Mouse (Mus musculus): ENCODE measurements around the gene Tlr11. TPM values are rescaled to one million over a fixed set of nuclear protein-coding genes. Genes with fewer than 3 reads are reported as not detected.

Tlr11 gene
- not detected in 2 replicates for polyA plus RNA-seq (2016; fragmentation: Nextera tagmentation; extraction: Ambion mirVana)

GRCm38 (mm10) chr14:50357593-50357992 is at the start of gene Tlr11:
Tlr11 (plus strand) TSS chr14:50357914.
- 79% methylated on average over 2 of the region's 2 CpGs for WGBS
- no peak for ATAC-seq (ENCODE audit: insufficient number of reproducible peaks, insufficient read depth, low FRiP score, low TSS enrichment)
- H3K36me3 ChIP-seq, result no peaks in the 10 kb centered on the region

GRCm38 (mm10) chr14:50326661-50327060 is 31.1 kb upstream of the Tlr11 start, which contains the start of gene Olfr734:
Olfr734 (minus strand) TSS chr14:50326761.
- Histone ChIP-seq H3K9me3 (no peaks in the 10 kb centered on the region), H3K4me1 (no peaks in the 10 kb centered on the region), H3K27ac (no peak within 1 kb of the TSS), H3K4me2 (replicated peaks) (no peak within 1 kb of the TSS), H3K4me3 (no peak within 1 kb of the TSS), H3K36me3 (no peaks in the 10 kb centered on the region), H3K27me3 (no peaks in the 10 kb centered on the region), H3K9ac (no peak within 1 kb of the TSS)
- no peak for ATAC-seq (ENCODE audit: insufficient number of reproducible peaks, insufficient read depth, low FRiP score, low TSS enrichment)
- 73% methylated on average over 1 of the region's 1 CpGs for WGBS

More at GRCm38 (mm10) chr14:50357593-50357992, at the start of gene Tlr11:
- Histone ChIP-seq H3K4me3 (no peak within 1 kb of the TSS), H3K27ac (no peak within 1 kb of the TSS), H3K9ac (no peak within 1 kb of the TSS), H3K4me1 (no peaks in the 10 kb centered on the region), H3K4me2 (replicated peaks) (no peak within 1 kb of the TSS), H3K27me3 (no peaks in the 10 kb centered on the region), H3K9me3 (no peaks in the 10 kb centered on the region)

- Histone ChIP-seq H3K4me1 (no peaks in the 10 kb centered on the region), H3K27me3 (no peaks in the 10 kb centered on the region), H3K9ac (no peak within 1 kb of the TSS), H3K27ac (no peak within 1 kb of the TSS), H3K4me2 (replicated peaks) (no peak within 1 kb of the TSS), H3K9me3 (no peaks in the 10 kb centered on the region), H3K4me3 (no peak within 1 kb of the TSS), H3K36me3 (no peaks in the 10 kb centered on the region)
- ATAC-seq (ENCODE audit: insufficient number of reproducible peaks, insufficient read depth, low FRiP score, low TSS enrichment), result no peak
- 91% methylated on average over 2 of the region's 2 CpGs for WGBS
These were observed 8.9 kb upstream of the Tlr11 start, which contains the start of gene Olfr735 for GRCm38 (mm10) chr14:50348796-50349195. Olfr735 (minus strand) TSS chr14:50348872.

- Histone ChIP-seq H3K27me3 (no peaks in the 10 kb centered on the region), H3K27ac (no peak overlapping the region), H3K9me3 (no peaks in the 10 kb centered on the region), H3K4me1 (no peaks in the 10 kb centered on the region), H3K4me2 (replicated peaks) (no peak overlapping the region), H3K4me3 (no peak overlapping the region), H3K9ac (no peak overlapping the region), H3K36me3 (no peaks in the 10 kb centered on the region)
- ATAC-seq (ENCODE audit: insufficient number of reproducible peaks, insufficient read depth, low FRiP score, low TSS enrichment), result no peak
- WGBS, result 41% methylated on average over 3 of the region's 3 CpGs
These were observed 5.3 kb upstream of the Tlr11 start for GRCm38 (mm10) chr14:50352438-50352837.

GRCm38 (mm10) chr14:50356725-50357124 is 989 bp upstream of the Tlr11 start:
- H3K9ac ChIP-seq, result no peak overlapping the region
- WGBS, result 76% methylated on average over 2 of the region's 2 CpGs
- ATAC-seq (ENCODE audit: insufficient number of reproducible peaks, insufficient read depth, low FRiP score, low TSS enrichment), result no peak

GRCm38 (mm10) chr14:50360480-50360879 is 2.8 kb downstream of the Tlr11 start:
- Histone ChIP-seq H3K4me2 (replicated peaks) (no peak overlapping the region), H3K4me3 (no peak overlapping the region), H3K4me1 (no peaks in the 10 kb centered on the region), H3K9ac (no peak overlapping the region), H3K36me3 (no peaks in the 10 kb centered on the region), H3K9me3 (no peaks in the 10 kb centered on the region), H3K27ac (no peak overlapping the region), H3K27me3 (no peaks in the 10 kb centered on the region)
- ATAC-seq (ENCODE audit: insufficient number of reproducible peaks, insufficient read depth, low FRiP score, low TSS enrichment), result no peak
- 78% methylated on average over 3 of the region's 3 CpGs for WGBS

More at GRCm38 (mm10) chr14:50356725-50357124, 989 bp upstream of the Tlr11 start:
- Histone ChIP-seq H3K27ac (no peak overlapping the region), H3K4me1 (no peaks in the 10 kb centered on the region), H3K9me3 (no peaks in the 10 kb centered on the region), H3K4me2 (replicated peaks) (no peak overlapping the region), H3K4me3 (no peak overlapping the region), H3K36me3 (no peaks in the 10 kb centered on the region), H3K27me3 (no peaks in the 10 kb centered on the region)

- 77% methylated on average over 2 of the region's 2 CpGs for WGBS
- no peak overlapping the region for H3K4me2 ChIP-seq (replicated peaks)
- no peaks in the 10 kb centered on the region for H3K4me1 ChIP-seq
- no peaks in the 10 kb centered on the region for H3K9me3 ChIP-seq
- H3K27ac ChIP-seq, result no peak overlapping the region
- H3K4me3 ChIP-seq, result no peak overlapping the region
- no peak overlapping the region for H3K9ac ChIP-seq
- no peaks in the 10 kb centered on the region for H3K36me3 ChIP-seq
- H3K27me3 ChIP-seq, result no peaks in the 10 kb centered on the region
- no peak for ATAC-seq (ENCODE audit: insufficient number of reproducible peaks, insufficient read depth, low FRiP score, low TSS enrichment)
These were observed 5.8 kb downstream of the Tlr11 start for GRCm38 (mm10) chr14:50363561-50363960.

- Histone ChIP-seq H3K4me2 (replicated peaks) (no peak within 1 kb of the TSS), H3K9me3 (no peaks in the 10 kb centered on the region), H3K27ac (no peak within 1 kb of the TSS), H3K4me3 (no peak within 1 kb of the TSS), H3K36me3 (no peaks in the 10 kb centered on the region), H3K4me1 (no peaks in the 10 kb centered on the region), H3K9ac (no peak within 1 kb of the TSS), H3K27me3 (no peaks in the 10 kb centered on the region)
- 90% methylated on average over 2 of the region's 2 CpGs for WGBS
- ATAC-seq (ENCODE audit: insufficient number of reproducible peaks, insufficient read depth, low FRiP score, low TSS enrichment), result no peak
These were observed 23.1 kb downstream of the Tlr11 start, which contains the start of gene Olfr736 for GRCm38 (mm10) chr14:50380863-50381262. Olfr736 (plus strand) TSS chr14:50381163.

- Histone ChIP-seq H3K4me3 (no peak within 1 kb of the TSS), H3K4me2 (replicated peaks) (no peak within 1 kb of the TSS), H3K4me1 (no peaks in the 10 kb centered on the region), H3K9ac (no peak within 1 kb of the TSS), H3K9me3 (no peaks in the 10 kb centered on the region), H3K36me3 (no peaks in the 10 kb centered on the region), H3K27ac (no peak within 1 kb of the TSS), H3K27me3 (no peaks in the 10 kb centered on the region)
- 67% methylated on average over 1 of the region's 1 CpGs for WGBS
- no peak for ATAC-seq (ENCODE audit: insufficient number of reproducible peaks, insufficient read depth, low FRiP score, low TSS enrichment)
These were observed 49.6 kb downstream of the Tlr11 start, which contains the start of gene Olfr738 for GRCm38 (mm10) chr14:50407268-50407667. Olfr738 (plus strand) TSS chr14:50407568.

Other genes with a start within 250 kb of the Tlr11 start
- gene Olfr727, start 234.7 kb upstream of the Tlr11 start, polyA plus RNA-seq (2016; fragmentation: Nextera tagmentation; extraction: Ambion mirVana), result not detected in 2 replicates
- not detected in 2 replicates for gene Olfr728, start 215.2 kb upstream of the Tlr11 start, polyA plus RNA-seq (2016; fragmentation: Nextera tagmentation; extraction: Ambion mirVana)
- gene Olfr729, start 205.0 kb upstream of the Tlr11 start, polyA plus RNA-seq (2016; fragmentation: Nextera tagmentation; extraction: Ambion mirVana), result not detected in 2 replicates
- not detected in 2 replicates for gene Olfr730, start 169.7 kb upstream of the Tlr11 start, polyA plus RNA-seq (2016; fragmentation: Nextera tagmentation; extraction: Ambion mirVana)
- gene Olfr731, start 116.0 kb upstream of the Tlr11 start, polyA plus RNA-seq (2016; fragmentation: Nextera tagmentation; extraction: Ambion mirVana), result not detected in 2 replicates
- gene Olfr732, start 73.7 kb upstream of the Tlr11 start, polyA plus RNA-seq (2016; fragmentation: Nextera tagmentation; extraction: Ambion mirVana), result not detected in 2 replicates
- gene Olfr733, start 56.4 kb upstream of the Tlr11 start, polyA plus RNA-seq (2016; fragmentation: Nextera tagmentation; extraction: Ambion mirVana), result not detected in 2 replicates
- not detected in 2 replicates for gene Olfr734, start 31.2 kb upstream of the Tlr11 start, polyA plus RNA-seq (2016; fragmentation: Nextera tagmentation; extraction: Ambion mirVana)
- not detected in 2 replicates for gene Olfr735, start 9.0 kb upstream of the Tlr11 start, polyA plus RNA-seq (2016; fragmentation: Nextera tagmentation; extraction: Ambion mirVana)
- gene Olfr736, start 23.2 kb downstream of the Tlr11 start, polyA plus RNA-seq (2016; fragmentation: Nextera tagmentation; extraction: Ambion mirVana), result 0.12 TPM in 1 of 2 replicates, not detected in the other
- gene Olfr738, start 49.7 kb downstream of the Tlr11 start, polyA plus RNA-seq (2016; fragmentation: Nextera tagmentation; extraction: Ambion mirVana), result not detected in 2 replicates
- gene Olfr739, start 60.7 kb downstream of the Tlr11 start, polyA plus RNA-seq (2016; fragmentation: Nextera tagmentation; extraction: Ambion mirVana), result not detected in 2 replicates
- gene Olfr740, start 87.6 kb downstream of the Tlr11 start, polyA plus RNA-seq (2016; fragmentation: Nextera tagmentation; extraction: Ambion mirVana), result not detected in 2 replicates
- not detected in 2 replicates for gene Olfr741, start 114.8 kb downstream of the Tlr11 start, polyA plus RNA-seq (2016; fragmentation: Nextera tagmentation; extraction: Ambion mirVana)
- gene Olfr742, start 145.7 kb downstream of the Tlr11 start, polyA plus RNA-seq (2016; fragmentation: Nextera tagmentation; extraction: Ambion mirVana), result not detected in 2 replicates
- gene Olfr743, start 163.9 kb downstream of the Tlr11 start, polyA plus RNA-seq (2016; fragmentation: Nextera tagmentation; extraction: Ambion mirVana), result not detected in 2 replicates